Comparison of ENCODE assay signal across 13 mouse cellular contexts in genomic region chr1:24303077-24303476, GRCm38 (mm10).
DNase-seq lines count a peak whose midpoint lies in the region; ATAC-seq and TF ChIP-seq lines count a peak whose summit lies in the region.
"Had no signal": no experiment of that assay in that cellular context is flagged by ENCODE, and none has a peak within 500 bp of the region (broad histone marks: within the 10 kb centered on the region; RNA-seq: fewer than 3 reads in every experiment).

No protein-coding gene starts in this region.

- H3K4me3 ChIP-seq in hindbrain, embryonic 11.5 days (ENCODE audit: low read depth, low read length), result no peak overlapping the region
- no peak overlapping the region for H3K4me3 ChIP-seq in hindbrain, embryonic 10.5 days
- no peak overlapping the region for H3K4me3 ChIP-seq in midbrain, embryonic 12.5 days
- H3K4me3 ChIP-seq in midbrain, postnatal 0 days (ENCODE audit: low read depth, low read length), result no peak overlapping the region
- H3K4me3 ChIP-seq in hindbrain, embryonic 13.5 days, result no peak overlapping the region
- no peak overlapping the region for H3K4me3 ChIP-seq in neural tube, embryonic 14.5 days (ENCODE audit: low read depth, low read length)
- H3K4me3 ChIP-seq: limb, embryonic 13.5 days; liver, embryonic 13.5 days; neural tube, embryonic 12.5 days had no signal

- H3K9ac ChIP-seq in hindbrain, embryonic 11.5 days (ENCODE audit: low read depth, low read length), result no peak overlapping the region
- no peak overlapping the region for H3K9ac ChIP-seq in midbrain, embryonic 12.5 days (replicated peaks)
- H3K9ac ChIP-seq in midbrain, postnatal 0 days (replicated peaks; ENCODE audit: low read length, poor library complexity, severe bottlenecking), result no peak overlapping the region
- H3K9ac ChIP-seq in hindbrain, embryonic 13.5 days, result no peak overlapping the region
- no peak overlapping the region for H3K9ac ChIP-seq in neural tube, embryonic 14.5 days (replicated peaks; ENCODE audit: low read depth, low read length)
- H3K9ac ChIP-seq: limb, embryonic 13.5 days; liver, embryonic 13.5 days; neural tube, embryonic 12.5 days had no signal

- peak; percentile 8 for DNase-seq in hindbrain, embryonic 11.5 days (ENCODE audit: low spot score)
- DNase-seq in hindbrain, embryonic 10.5 days (ENCODE audit: low spot score), result no peak
- no peak for DNase-seq in midbrain, postnatal 0 days (ENCODE audit: low spot score)
- no peak for DNase-seq in cerebellum, adult 9-10 months
- DNase-seq: thymus, postnatal 36 days had no signal

- H3K36me3 ChIP-seq in hindbrain, embryonic 11.5 days (ENCODE audit: control insufficient read depth, insufficient read depth, low read length), result no peaks in the 10 kb centered on the region
- H3K36me3 ChIP-seq in hindbrain, embryonic 10.5 days, result no peaks in the 10 kb centered on the region
- no peaks in the 10 kb centered on the region for H3K36me3 ChIP-seq in midbrain, embryonic 12.5 days
- H3K36me3 ChIP-seq in midbrain, postnatal 0 days (ENCODE audit: insufficient read depth, low read length), result no peaks in the 10 kb centered on the region
- no peaks in the 10 kb centered on the region for H3K36me3 ChIP-seq in hindbrain, embryonic 13.5 days
- no peaks in the 10 kb centered on the region for H3K36me3 ChIP-seq in neural tube, embryonic 14.5 days (ENCODE audit: control insufficient read depth, insufficient read depth, low read length)
- H3K36me3 ChIP-seq: limb, embryonic 13.5 days; liver, embryonic 13.5 days; neural tube, embryonic 12.5 days had no signal

- H3K27ac ChIP-seq in hindbrain, embryonic 11.5 days (ENCODE audit: low read depth, low read length), result no peak overlapping the region
- no peak overlapping the region for H3K27ac ChIP-seq in hindbrain, embryonic 10.5 days
- H3K27ac ChIP-seq in midbrain, embryonic 12.5 days (replicated peaks), result no peak overlapping the region
- H3K27ac ChIP-seq in midbrain, postnatal 0 days (ENCODE audit: low read depth, low read length), result no peak overlapping the region
- H3K27ac ChIP-seq in hindbrain, embryonic 13.5 days, result no peak overlapping the region
- no peak overlapping the region for H3K27ac ChIP-seq in neural tube, embryonic 14.5 days (ENCODE audit: low read depth, low read length)
- H3K27ac ChIP-seq: limb, embryonic 13.5 days; liver, embryonic 13.5 days; macrophage; neural tube, embryonic 12.5 days had no signal

- H3K4me2 ChIP-seq in hindbrain, embryonic 11.5 days (replicated peaks; ENCODE audit: low read depth, low read length), result no peak overlapping the region
- H3K4me2 ChIP-seq in midbrain, embryonic 12.5 days (replicated peaks), result no peak overlapping the region
- no peak overlapping the region for H3K4me2 ChIP-seq in midbrain, postnatal 0 days (ENCODE audit: low read depth, low read length, poor library complexity, severe bottlenecking)
- no peak overlapping the region for H3K4me2 ChIP-seq in hindbrain, embryonic 13.5 days
- H3K4me2 ChIP-seq in neural tube, embryonic 14.5 days (ENCODE audit: low read depth, low read length), result no peak overlapping the region
- H3K4me2 ChIP-seq: heart, embryonic 11.5 days; limb, embryonic 13.5 days; liver, embryonic 13.5 days; neural tube, embryonic 12.5 days had no signal

- H3K9me3 ChIP-seq in hindbrain, embryonic 11.5 days (ENCODE audit: control insufficient read depth, low read length), result no peaks in the 10 kb centered on the region
- H3K9me3 ChIP-seq in hindbrain, embryonic 10.5 days, result no peaks in the 10 kb centered on the region
- no peaks in the 10 kb centered on the region for H3K9me3 ChIP-seq in midbrain, embryonic 12.5 days
- no peaks in the 10 kb centered on the region for H3K9me3 ChIP-seq in midbrain, postnatal 0 days (ENCODE audit: low read length)
- H3K9me3 ChIP-seq in hindbrain, embryonic 13.5 days, result no peaks in the 10 kb centered on the region
- no peaks in the 10 kb centered on the region for H3K9me3 ChIP-seq in neural tube, embryonic 14.5 days (ENCODE audit: control insufficient read depth, low read length)
- H3K9me3 ChIP-seq: limb, embryonic 13.5 days; liver, embryonic 13.5 days; neural tube, embryonic 12.5 days had no signal

- no peaks in the 10 kb centered on the region for H3K4me1 ChIP-seq in hindbrain, embryonic 11.5 days (replicated peaks; ENCODE audit: control insufficient read depth, insufficient read depth, low read length)
- no peaks in the 10 kb centered on the region for H3K4me1 ChIP-seq in hindbrain, embryonic 10.5 days (replicated peaks)
- H3K4me1 ChIP-seq in midbrain, embryonic 12.5 days, result no peaks in the 10 kb centered on the region
- H3K4me1 ChIP-seq in midbrain, postnatal 0 days (ENCODE audit: insufficient read depth, low read length), result no peaks in the 10 kb centered on the region
- 0 out of 2 replicates have a peak, but pooled peaks cover 13% of the 10 kb centered on the region for H3K4me1 ChIP-seq in hindbrain, embryonic 13.5 days (replicated peaks)
- H3K4me1 ChIP-seq in neural tube, embryonic 14.5 days (ENCODE audit: control insufficient read depth, insufficient read depth, low read length), result no peaks in the 10 kb centered on the region
- H3K4me1 ChIP-seq: limb, embryonic 13.5 days; liver, embryonic 13.5 days; neural tube, embryonic 12.5 days had no signal

- no peak for TF ChIP-seq CTCF in midbrain, postnatal 0 days (IDR thresholded peaks at IDR 0.05)

- 0 out of 2 replicates have a peak, but pooled peaks have one; percentile 27 for ATAC-seq in hindbrain, embryonic 11.5 days (ENCODE audit: low FRiP score)
- peak; percentile 47; the same call in 1 of the 2 replicates for ATAC-seq in midbrain, embryonic 12.5 days (ENCODE audit: low FRiP score, low read depth)
- ATAC-seq in midbrain, postnatal 0 days (ENCODE audit: low FRiP score), result no peak
- peak; percentile 55 for ATAC-seq in hindbrain, embryonic 13.5 days (ENCODE audit: low FRiP score)
- ATAC-seq in neural tube, embryonic 14.5 days (ENCODE audit: low read depth), result peak; percentile 35; the same call in 1 of the 2 replicates

- WGBS in hindbrain, embryonic 11.5 days, result 88% methylated on average over 7 of the region's 7 CpGs
- WGBS in hindbrain, embryonic 10.5 days, result 87% methylated on average over 7 of the region's 7 CpGs
- WGBS in midbrain, embryonic 12.5 days, result 88% methylated on average over 7 of the region's 7 CpGs
- 88% methylated on average over 7 of the region's 7 CpGs for WGBS in midbrain, postnatal 0 days
- 92% methylated on average over 7 of the region's 7 CpGs for WGBS in hindbrain, embryonic 13.5 days
- WGBS in neural tube, embryonic 14.5 days, result 91% methylated on average over 7 of the region's 7 CpGs

- no peaks in the 10 kb centered on the region for H3K27me3 ChIP-seq in hindbrain, embryonic 11.5 days (ENCODE audit: control insufficient read depth, insufficient read depth, low read length)
- no peaks in the 10 kb centered on the region for H3K27me3 ChIP-seq in hindbrain, embryonic 10.5 days (ENCODE audit: insufficient read depth, poor library complexity, severe bottlenecking)
- H3K27me3 ChIP-seq in midbrain, embryonic 12.5 days, result no peaks in the 10 kb centered on the region
- no peaks in the 10 kb centered on the region for H3K27me3 ChIP-seq in midbrain, postnatal 0 days (ENCODE audit: insufficient read depth, low read length)
- no peaks in the 10 kb centered on the region for H3K27me3 ChIP-seq in hindbrain, embryonic 13.5 days
- H3K27me3 ChIP-seq in neural tube, embryonic 14.5 days (ENCODE audit: control insufficient read depth, insufficient read depth, low read length), result no peaks in the 10 kb centered on the region
- H3K27me3 ChIP-seq: liver, embryonic 13.5 days; neural tube, embryonic 12.5 days had no signal
